Mouse (Mus musculus): ENCODE data around the gene Fam221a.
"Not testable (repeated sequence)": the region's sequence is repeated elsewhere in the genome, so short reads cannot be mapped to it uniquely, and the experiment has no call there.

The Fam221a gene

DNA sequence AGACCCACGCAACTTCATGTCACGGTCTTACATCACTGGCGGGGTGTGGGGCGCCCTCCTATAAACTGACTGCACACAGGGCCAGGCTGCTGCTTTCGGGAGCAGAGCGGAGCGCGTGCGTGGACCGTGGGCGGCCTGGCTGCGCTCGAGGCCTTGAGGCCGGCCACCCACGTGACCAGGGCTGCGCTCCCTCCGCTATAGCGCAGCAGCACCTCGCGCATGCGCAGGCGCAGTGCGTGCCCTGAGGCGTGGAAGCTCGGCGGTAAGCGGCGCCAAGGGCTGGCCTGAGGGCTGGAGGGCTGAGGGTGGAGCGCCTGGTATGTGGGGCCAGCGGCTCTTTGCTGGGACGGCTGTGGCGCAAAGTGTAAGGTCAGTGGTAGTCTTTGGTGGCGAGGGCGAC lies 27.8 kb downstream of the Fam221a start, which contains the start of gene Stk31:
TSS of gene Stk31 (plus strand) at position 289 of the 400 bp plus-strand sequence.
- peak; percentile 37 for DNase-seq

- DNase-seq, result peak; percentile 11
Measured at GRCm38 (mm10) chr6:49397466-49397865, 29.9 kb downstream of the Fam221a start.

DNA sequence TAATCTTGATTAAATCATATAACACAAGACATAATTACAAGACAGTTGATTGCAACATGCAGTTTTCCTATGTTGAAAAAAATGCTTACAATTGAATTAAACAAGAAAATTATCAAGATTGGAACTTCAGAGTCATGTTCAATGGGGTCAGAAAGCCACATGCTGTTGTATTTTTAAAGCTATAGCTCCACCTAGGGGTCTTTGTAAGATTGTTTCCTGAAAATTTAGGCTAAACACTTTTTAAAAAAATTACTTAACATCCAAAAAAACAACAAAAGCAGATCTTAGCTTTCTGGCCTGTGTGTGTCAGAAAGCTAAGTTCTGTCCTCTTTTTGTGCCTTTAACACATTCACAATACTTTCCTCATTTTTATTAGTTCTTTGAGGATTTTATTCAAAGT lies 30.8 kb downstream of the Fam221a start:
- DNase-seq, result no peak

GRCm38 (mm10) chr6:49410830-49411229 lies 43.3 kb downstream of the Fam221a start:
- no peak for DNase-seq

GRCm38 (mm10) chr6:49412967-49413366 lies 45.4 kb downstream of the Fam221a start:
- DNase-seq, result not testable (repeated sequence)

- no peak for DNase-seq
Measured at GRCm38 (mm10) chr6:49415971-49416370, 48.4 kb downstream of the Fam221a start.

GRCm38 (mm10) chr6:49437306-49437705 lies 69.8 kb downstream of the Fam221a start:
- DNase-seq, result peak; percentile 8

Data from right cerebral cortex, postnatal 14 days (tissue).